Mouse (Mus musculus) yolk sac, embryonic 10.5 days (tissue): Measurements from ENCODE around the gene Apbb2.

ENCODE experiments used
- DNase-seq: peaks from one replicate; pipeline ENCODE4 v3.0.0-alpha.2; 2017; ENCODE audit warnings: low spot score

Apbb2 gene

GRCm38 (mm10) chr5:66415700-66416543 is 202.7 kb downstream of the Apbb2 start:
- no peak for DNase-seq

DNA sequence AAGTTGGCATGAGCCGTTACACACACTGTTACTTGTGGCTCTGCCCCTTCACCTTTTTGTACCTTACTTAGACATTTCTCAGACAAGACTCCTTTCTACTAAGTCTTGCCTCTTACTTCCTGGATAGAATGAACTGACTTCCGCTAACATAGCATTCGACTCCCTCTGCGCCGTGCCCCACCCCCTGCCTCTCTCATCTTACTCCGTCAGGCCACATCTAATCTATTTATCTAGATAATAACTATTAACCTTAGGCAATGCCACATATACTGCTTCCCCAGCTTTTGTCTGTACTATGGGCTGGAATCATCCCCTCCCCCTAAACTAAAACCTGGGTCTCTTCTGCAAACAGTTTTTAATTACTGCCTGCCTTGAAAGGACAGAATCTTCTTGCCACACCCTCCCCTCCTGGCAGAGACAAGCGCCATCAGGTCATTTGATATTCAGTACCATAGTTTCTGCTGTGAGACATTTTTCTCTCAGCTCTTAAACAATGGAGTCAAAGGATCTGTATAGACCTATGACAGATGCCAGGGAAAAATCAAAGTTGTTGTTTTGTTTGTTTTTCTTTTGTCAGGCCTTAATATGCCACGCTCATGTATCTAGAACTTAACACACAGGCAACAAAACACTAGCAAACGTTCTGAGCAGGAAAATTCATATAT is 203.4 kb downstream of the Apbb2 start:
- DNase-seq, result no peak

DNA sequence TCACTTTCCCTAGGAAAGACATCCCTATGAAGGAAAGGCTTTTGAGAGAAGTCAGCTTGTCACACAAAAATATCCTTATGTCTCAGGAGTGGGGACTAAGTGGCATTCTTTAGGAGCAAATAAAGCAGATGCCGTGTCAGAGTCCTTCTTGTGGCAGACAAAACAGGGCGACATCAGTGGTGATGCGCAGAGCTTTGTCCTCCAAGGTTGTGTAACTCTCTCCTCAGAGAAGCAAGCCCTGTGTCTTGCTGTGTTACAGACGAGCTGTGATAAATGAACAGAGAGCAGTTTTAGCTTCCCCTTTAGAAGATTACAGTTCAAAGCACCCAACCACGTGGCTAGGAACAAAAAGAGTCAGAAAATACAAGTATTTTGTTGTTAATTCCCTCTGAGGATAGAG is 205.2 kb downstream of the Apbb2 start:
- DNase-seq, result no peak

GRCm38 (mm10) chr5:66412821-66413220 is 205.8 kb downstream of the Apbb2 start:
- no peak for DNase-seq

- no peak for DNase-seq
Measured at GRCm38 (mm10) chr5:66408546-66408945, 210.0 kb downstream of the Apbb2 start.

GRCm38 (mm10) chr5:66407948-66408347 is 210.6 kb downstream of the Apbb2 start:
- no peak for DNase-seq

DNA sequence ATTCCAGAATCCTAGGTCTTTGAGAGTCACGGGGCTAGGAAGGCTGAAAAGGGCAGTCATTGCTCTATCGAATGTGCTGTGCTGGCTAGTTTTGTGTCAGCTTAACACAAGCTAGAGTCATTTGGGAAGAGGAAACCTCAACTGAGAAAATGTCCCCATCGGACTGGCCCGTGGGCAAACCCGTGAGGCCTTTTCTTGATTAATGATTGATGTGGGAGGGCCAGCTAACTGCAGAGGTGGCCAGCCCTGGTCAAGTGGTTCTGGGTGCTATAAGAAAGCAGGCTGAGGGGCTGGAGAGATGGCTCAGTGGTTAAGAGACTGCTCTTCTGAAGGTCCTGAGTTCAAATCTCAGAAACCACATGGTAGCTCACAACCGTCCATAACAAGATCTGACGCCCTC is 212.2 kb downstream of the Apbb2 start:
- DNase-seq, result peak; percentile 20

DNA sequence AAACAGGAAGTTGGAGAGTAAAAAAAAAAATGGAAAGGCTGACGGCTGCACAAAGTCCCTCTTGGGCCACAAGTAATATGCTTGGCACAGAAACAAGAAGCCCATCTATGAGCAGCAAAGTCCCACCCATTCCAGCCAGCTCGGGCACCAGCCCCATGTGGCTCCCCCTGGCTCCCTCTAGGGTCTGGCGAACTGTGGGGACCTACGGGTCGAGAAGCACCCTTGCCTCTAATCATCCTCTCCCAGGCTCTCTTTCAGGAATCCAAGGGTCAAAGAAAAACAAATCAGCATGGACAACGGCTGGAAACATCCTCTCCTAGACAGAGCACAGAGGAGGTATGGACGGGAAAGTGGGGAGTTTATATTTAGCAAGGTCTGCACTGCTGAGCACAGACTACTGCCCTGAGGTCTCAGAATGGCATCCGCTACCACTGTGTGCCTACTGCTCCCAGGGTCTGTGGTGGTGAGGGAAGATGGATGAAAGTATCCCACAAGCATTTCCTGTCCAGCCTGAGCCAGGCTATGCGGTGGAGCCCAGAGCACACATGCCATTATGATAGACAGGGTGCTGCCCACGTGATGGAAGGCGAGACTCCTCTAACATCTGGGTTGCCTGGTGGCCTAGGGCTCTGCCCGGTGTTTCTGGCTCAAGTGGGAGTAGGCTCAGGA is 212.7 kb downstream of the Apbb2 start:
- DNase-seq, result no peak

DNA sequence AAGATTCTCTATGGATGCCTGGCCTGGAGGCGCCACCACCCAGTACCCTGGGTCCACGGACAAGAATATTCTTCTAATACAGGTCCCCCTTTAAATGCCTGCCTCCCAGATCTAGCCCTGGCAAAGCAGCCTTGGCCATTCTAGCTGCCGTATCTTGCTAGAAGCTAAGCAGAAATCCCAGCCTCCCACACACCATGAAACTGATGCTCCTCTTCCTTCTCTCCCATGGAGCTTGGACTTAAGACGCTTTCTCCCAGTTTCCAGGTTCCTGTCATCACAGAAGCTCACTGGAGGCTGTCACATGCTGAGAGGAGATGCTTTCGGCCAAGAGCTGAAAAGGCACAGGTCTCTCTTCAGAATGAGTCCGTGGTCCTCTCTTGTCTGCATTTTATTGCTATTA is 213.3 kb downstream of the Apbb2 start:
- no peak for DNase-seq

DNA sequence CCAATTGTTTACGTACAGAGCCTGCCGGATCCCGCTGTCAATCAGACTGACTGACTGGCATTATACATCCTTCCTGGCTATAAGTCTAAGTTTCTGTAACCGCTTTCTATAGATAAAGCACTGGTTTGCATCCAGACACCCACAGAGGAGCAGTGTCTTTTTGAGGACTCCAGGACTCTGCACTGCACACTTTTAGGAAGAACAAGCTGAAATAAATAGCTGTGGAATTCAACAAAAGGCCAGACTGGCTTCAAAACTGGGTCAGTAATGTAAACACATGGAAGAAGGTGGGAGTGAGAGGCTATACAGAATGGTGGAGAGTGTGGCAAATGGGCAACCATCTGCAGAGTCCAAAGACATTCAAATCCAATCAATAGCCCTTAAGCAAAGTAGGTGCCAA is 218.0 kb downstream of the Apbb2 start:
- DNase-seq, result no peak

- DNase-seq, result no peak
Measured at GRCm38 (mm10) chr5:66399264-66399620, 219.3 kb downstream of the Apbb2 start.

DNA sequence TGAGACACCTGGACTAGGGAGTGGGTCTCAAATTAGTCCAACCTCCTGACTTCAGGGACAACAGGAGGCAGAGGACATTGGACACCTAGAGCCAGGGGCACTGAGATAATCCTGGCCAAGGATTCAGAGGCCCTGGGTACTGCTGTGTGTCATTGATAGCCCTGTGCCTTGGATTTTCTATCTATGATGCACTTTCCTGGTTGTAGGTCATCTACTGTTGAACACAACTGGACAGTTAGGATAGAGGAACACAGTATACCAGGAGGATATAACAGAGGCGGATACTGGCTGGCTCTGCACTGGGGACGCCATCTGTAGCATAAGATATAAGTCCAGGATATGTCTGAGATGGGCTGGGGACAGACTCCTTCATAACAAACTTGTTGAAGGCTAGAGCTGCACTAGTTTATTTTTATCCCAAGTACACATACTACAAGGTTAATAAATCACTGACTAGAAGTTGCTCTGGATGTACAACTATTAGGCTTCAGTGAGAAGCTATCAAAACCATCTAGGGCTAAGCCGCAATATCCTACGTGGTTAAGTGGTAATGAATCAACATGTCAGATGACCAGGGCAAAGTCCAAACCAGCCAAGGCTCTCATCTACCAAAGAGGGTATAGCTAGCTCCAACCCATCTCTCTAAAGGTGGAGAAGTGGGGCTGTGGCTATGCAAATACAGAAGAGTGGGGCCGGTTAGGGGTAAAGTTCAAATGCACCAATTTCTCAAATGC is 219.9 kb downstream of the Apbb2 start:
- DNase-seq, result peak; percentile 78

- DNase-seq, result no peak
Measured at GRCm38 (mm10) chr5:66393767-66394446, 224.7 kb downstream of the Apbb2 start.

GRCm38 (mm10) chr5:66392861-66393529 is 225.6 kb downstream of the Apbb2 start:
- DNase-seq, result no peak

DNA sequence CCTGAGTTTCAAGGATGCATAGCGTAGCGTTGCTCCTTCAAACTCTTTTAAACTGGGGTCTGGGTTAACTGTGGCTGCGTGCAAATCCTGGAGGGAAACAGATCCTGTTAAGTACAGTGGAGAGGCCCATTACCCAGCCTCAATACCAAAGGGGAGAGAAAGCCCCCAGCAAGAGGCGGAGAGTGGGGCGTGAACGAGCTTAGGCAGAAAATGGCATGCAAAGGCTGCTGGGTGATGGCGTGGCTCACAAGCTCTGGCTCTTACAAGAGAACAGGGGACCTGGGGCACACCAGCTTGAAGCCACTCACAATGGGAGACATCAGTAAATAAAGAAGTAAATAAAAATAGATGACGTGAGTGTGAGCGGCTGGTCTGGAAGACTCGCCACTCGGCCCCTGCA is 226.8 kb downstream of the Apbb2 start:
- DNase-seq, result no peak

- no peak for DNase-seq
Measured at GRCm38 (mm10) chr5:66391299-66391698, 227.3 kb downstream of the Apbb2 start.

GRCm38 (mm10) chr5:66390567-66390966 is 228.0 kb downstream of the Apbb2 start:
- no peak for DNase-seq

GRCm38 (mm10) chr5:66387481-66387880 is 231.1 kb downstream of the Apbb2 start:
- no peak for DNase-seq

- no peak for DNase-seq
Measured at GRCm38 (mm10) chr5:66385636-66386035, 232.9 kb downstream of the Apbb2 start.

DNA sequence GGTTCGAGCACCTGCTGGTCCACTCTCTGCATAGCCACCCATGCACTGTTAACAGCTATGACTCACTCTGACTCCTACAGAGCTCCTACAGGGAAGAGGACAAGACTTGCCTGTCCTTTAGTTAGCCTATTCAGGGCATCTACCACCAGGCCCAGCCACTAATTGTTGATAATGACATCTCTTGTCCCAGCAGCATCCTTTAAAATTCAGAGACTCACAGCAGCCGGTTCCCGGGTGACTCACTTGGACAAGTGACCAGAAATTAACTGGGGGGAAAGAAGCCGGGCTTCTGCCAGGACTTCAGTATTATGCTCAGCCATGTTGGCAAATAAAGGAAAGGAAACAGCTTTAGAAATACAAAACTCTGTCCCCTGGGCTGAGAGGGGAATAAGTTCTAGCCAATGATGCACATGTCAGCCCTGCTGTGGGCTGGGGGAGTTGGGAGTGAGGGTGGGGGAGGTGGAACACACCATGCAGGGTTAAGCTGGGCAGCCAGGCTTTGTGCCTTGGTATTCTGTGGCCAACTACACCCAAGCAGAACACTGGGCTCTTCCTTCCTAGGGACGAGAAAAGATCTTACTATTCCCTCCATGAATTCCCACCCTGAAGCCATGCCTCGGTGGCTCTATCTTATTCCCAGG is 233.7 kb downstream of the Apbb2 start:
- DNase-seq, result no peak

- DNase-seq, result no peak
Measured at GRCm38 (mm10) chr5:66384114-66384513, 234.5 kb downstream of the Apbb2 start.
